Mouse (Mus musculus) stomach, embryonic 14.5 days (tissue): Measurements from ENCODE around the gene Ager. TPM values are rescaled to one million over a fixed set of nuclear protein-coding genes. Genes with fewer than 3 reads are reported as not detected.

ENCODE experiments used
- ATAC-seq: fragments of 200-750 bp; cut with Nextera tagmentation; 2 replicates; pipeline ENCODE4 v1.8.0; 2017; ENCODE audit warnings: low read depth, moderate TSS enrichment; ENCODE audit not compliant: insufficient number of reproducible peaks, insufficient read depth, low FRiP score
- H3K27ac ChIP-seq: fragments of 300-500 bp; sonication (generic); 2 replicates; pipeline ENCODE4 v1.5.1; 2014; ENCODE audit warnings: mild to moderate bottlenecking, low read length, moderate library complexity, mixed read lengths
- H3K27me3 ChIP-seq: fragments of 300-500 bp; sonication (generic); 2 replicates; pipeline ENCODE4 v1.6.1; 2014; ENCODE audit warnings: low read length, control low read depth, mixed read lengths; ENCODE audit not compliant: control insufficient read depth, insufficient read depth
- H3K36me3 ChIP-seq: fragments of 300-500 bp; sonication (generic); 2 replicates; pipeline ENCODE4 v1.6.1; 2014; ENCODE audit warnings: mild to moderate bottlenecking, control low read depth, low read length, moderate library complexity, mixed read lengths; ENCODE audit not compliant: control insufficient read depth, insufficient read depth
- H3K4me1 ChIP-seq: fragments of 300-500 bp; sonication (generic); 2 replicates; pipeline ENCODE4 v1.6.1; 2014; ENCODE audit warnings: low read length, control low read depth, mixed read lengths; ENCODE audit not compliant: control insufficient read depth, insufficient read depth
- H3K4me2 ChIP-seq: fragments of 300-500 bp; sonication (generic); replicated peaks from 2 replicates; pipeline ENCODE4 v1.6.1; 2014; ENCODE audit warnings: low read depth, low read length, control low read depth
- H3K4me3 ChIP-seq: fragments of 300-500 bp; sonication (generic); 2 replicates; pipeline ENCODE4 v1.5.1; 2014; ENCODE audit warnings: low read depth, low read length, control low read depth
- H3K9ac ChIP-seq: fragments of 300-500 bp; sonication (generic); replicated peaks from 2 replicates; pipeline ENCODE4 v1.6.1; 2014; ENCODE audit warnings: low read depth, mild to moderate bottlenecking, control low read depth, low read length, moderate library complexity, mixed read lengths
- H3K9me3 ChIP-seq: fragments of 300-500 bp; sonication (generic); 2 replicates; pipeline ENCODE4 v1.6.1; 2016; ENCODE audit warnings: low read depth, low read length, control low read depth; ENCODE audit not compliant: control insufficient read depth
- WGBS: fragments of 180-500 bp; shearing (Covaris S2); extraction: QIAGEN DNeasy Blood & Tissue Kit; methylation state at CpG from one replicate; pipeline ENCODE4 v1.1.7; 2014; 5-methylcytosine and 5-hydroxymethylcytosine counted together
- polyA plus RNA-seq: library from polyadenylated mRNA; unstranded; fragments of >200 nt; fragmentation: Nextera tagmentation; extraction: Ambion mirVana; gene quantifications from 2 replicates; pipeline ENCODE4 v1.2.1, GENCODE M21; 2014

Gene Ager
- polyA plus RNA-seq, 1 experiment from 2014 or later, result 3.8 TPM

DNA sequence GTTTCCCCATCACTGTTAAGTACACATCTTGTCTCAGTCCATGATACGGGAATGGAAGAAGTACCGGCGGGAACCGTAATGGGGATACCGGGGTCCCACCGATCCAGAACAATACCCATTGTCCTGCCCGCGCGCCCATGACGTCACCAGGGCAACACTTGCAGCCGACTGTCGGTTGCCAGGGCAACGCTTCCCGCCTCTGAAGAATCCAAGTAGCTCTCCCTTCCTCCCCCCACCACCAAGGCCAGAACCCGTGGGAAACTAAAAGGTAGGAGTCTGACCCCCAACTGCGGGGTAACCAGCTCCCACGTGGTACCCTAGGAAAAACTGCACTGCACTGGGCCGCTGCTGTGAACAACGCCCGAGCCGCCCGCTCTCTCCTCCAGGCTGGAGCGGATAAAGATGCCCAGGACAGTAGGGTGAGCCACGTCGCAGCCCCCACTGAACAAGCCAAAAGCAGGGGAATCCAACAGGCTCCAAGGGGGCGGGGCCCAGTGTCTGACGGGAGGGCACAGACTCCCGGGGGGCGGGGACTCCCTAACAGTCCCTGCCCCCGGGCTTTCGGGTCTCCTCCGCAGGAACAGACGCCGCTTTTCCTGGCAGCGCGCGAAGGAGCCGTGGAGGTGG is 10.8 kb upstream of the Ager start:
- Histone ChIP-seq H3K9ac (peak overlapping the region; percentile 79), H3K36me3 (no peaks in the 10 kb centered on the region), H3K27ac (peak overlapping the region; percentile 96), H3K4me2 (peak overlapping the region; percentile 94), H3K9me3 (no peaks in the 10 kb centered on the region), H3K27me3 (no peaks in the 10 kb centered on the region), H3K4me3 (peak overlapping the region; percentile 71), H3K4me1 (peaks cover 39% of the 10 kb centered on the region)
- ATAC-seq, result peak; percentile 83
- under 1% methylated on average over 38 of the region's 38 CpGs for WGBS

GRCm38 (mm10) chr17:34587423-34587811 is 10.2 kb upstream of the Ager start:
- Histone ChIP-seq H3K27me3 (no peaks in the 10 kb centered on the region), H3K36me3 (no peaks in the 10 kb centered on the region), H3K27ac (peak overlapping the region; percentile 96), H3K9me3 (no peaks in the 10 kb centered on the region), H3K4me1 (peaks cover 39% of the 10 kb centered on the region), H3K4me2 (peak overlapping the region; percentile 94), H3K4me3 (peak overlapping the region; percentile 71), H3K9ac (peak overlapping the region; percentile 79)
- under 1% methylated on average over 48 of the region's 50 CpGs for WGBS
- peak; percentile 86 for ATAC-seq

- no peak for ATAC-seq
- Histone ChIP-seq H3K36me3 (no peaks in the 10 kb centered on the region), H3K27me3 (no peaks in the 10 kb centered on the region), H3K4me2 (peak overlapping the region; percentile 94), H3K9ac (peak overlapping the region; percentile 79), H3K27ac (peak overlapping the region; percentile 96), H3K4me3 (peak overlapping the region; percentile 71), H3K4me1 (peaks cover 39% of the 10 kb centered on the region), H3K9me3 (no peaks in the 10 kb centered on the region)
- 7% methylated on average over 19 of the region's 19 CpGs for WGBS
These were observed 9.8 kb upstream of the Ager start for GRCm38 (mm10) chr17:34587814-34588213.

- Histone ChIP-seq H3K4me3 (no peak overlapping the region), H3K4me1 (peaks cover 41% of the 10 kb centered on the region), H3K9me3 (no peaks in the 10 kb centered on the region), H3K27me3 (no peaks in the 10 kb centered on the region), H3K36me3 (no peaks in the 10 kb centered on the region), H3K4me2 (no peak overlapping the region), H3K27ac (no peak overlapping the region), H3K9ac (no peak overlapping the region)
- WGBS, result 59% methylated on average over 3 of the region's 3 CpGs
- no peak for ATAC-seq
These were observed 8.9 kb upstream of the Ager start for GRCm38 (mm10) chr17:34588767-34589166.

DNA sequence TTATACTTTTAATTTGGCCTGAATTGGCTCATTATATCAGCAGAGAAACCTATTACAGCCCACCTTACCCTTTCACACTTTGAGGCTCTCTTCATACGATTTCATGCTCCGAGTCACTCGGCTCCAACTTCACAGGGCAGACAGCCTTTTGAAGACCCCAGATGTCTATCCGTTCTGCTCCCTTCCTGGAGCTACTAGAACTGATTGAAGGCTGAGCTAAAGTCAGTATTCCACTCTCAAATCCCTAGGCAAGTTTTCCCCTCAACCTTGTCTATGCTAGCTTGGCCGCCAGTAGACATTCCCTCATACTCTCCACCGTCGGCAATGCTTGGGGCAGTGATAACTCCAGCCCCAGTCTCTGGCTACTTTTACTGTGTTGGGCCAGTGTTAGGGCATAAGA is 8.5 kb upstream of the Ager start:
- H3K36me3 ChIP-seq, result no peaks in the 10 kb centered on the region; the same call in 1 of the 2 replicates
- H3K4me1 ChIP-seq, result peaks cover 45% of the 10 kb centered on the region
- no peak overlapping the region for H3K9ac ChIP-seq
- H3K4me2 ChIP-seq, result peak overlapping the region; percentile 88; the same call in 1 of the 2 replicates
- H3K27me3 ChIP-seq, result no peaks in the 10 kb centered on the region
- ATAC-seq, result no peak
- 48% methylated on average over 7 of the region's 7 CpGs for WGBS
- H3K4me3 ChIP-seq, result no peak overlapping the region
- H3K9me3 ChIP-seq, result no peaks in the 10 kb centered on the region
- H3K27ac ChIP-seq, result peak overlapping the region; percentile 69

DNA sequence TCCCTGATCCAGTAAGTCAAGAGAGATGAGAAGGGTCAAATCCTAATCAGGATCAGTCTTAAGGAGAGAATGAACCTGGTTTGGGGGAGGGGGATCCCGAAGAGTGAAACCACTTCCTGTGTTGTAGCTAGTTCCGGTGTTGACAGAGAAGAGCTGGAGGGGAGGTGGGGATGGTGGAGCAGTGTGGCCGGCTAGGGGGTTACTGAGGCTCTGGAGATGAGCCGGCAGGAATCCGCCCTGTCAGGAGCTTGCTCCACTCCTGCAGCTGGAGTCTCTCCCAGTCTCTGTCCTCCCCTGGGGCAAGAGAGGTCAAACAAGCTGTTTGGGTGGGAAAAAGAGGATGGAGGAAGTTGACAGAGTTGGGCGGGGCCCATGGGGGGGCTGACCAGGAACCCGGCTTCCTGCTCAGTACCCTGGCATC is 8.0 kb upstream of the Ager start, which contains the start of gene Gpsm3:
Gene Gpsm3, plus strand, starts transcription at position 126 of the 421 bp plus-strand sequence.
- H3K9me3 ChIP-seq, result no peaks in the 10 kb centered on the region
- peak within 1 kb of the TSS; percentile 99 for H3K27ac ChIP-seq
- peaks cover 3% of the 10 kb centered on the region for H3K36me3 ChIP-seq
- no peak within 1 kb of the TSS; the same call in 1 of the 2 replicates for H3K4me3 ChIP-seq
- 12% methylated on average over 7 of the region's 7 CpGs for WGBS
- ATAC-seq, result no peak
- peaks cover 50% of the 10 kb centered on the region for H3K4me1 ChIP-seq
- no peaks in the 10 kb centered on the region for H3K27me3 ChIP-seq
- no peak within 1 kb of the TSS for H3K9ac ChIP-seq
- H3K4me2 ChIP-seq, result peak within 1 kb of the TSS; percentile 88

- H3K9me3 ChIP-seq, result no peaks in the 10 kb centered on the region
- no peak for ATAC-seq
- WGBS, result 67% methylated on average over 15 of the region's 15 CpGs
- H3K27me3 ChIP-seq, result no peaks in the 10 kb centered on the region
- H3K4me3 ChIP-seq, result no peak overlapping the region; the same call in 1 of the 2 replicates
- peak overlapping the region; percentile 88 for H3K4me2 ChIP-seq
- peaks cover 54% of the 10 kb centered on the region for H3K4me1 ChIP-seq
- no peak overlapping the region for H3K9ac ChIP-seq
- H3K27ac ChIP-seq, result peak overlapping the region; percentile 99; the same call in 1 of the 2 replicates
- H3K36me3 ChIP-seq, result peaks cover 10% of the 10 kb centered on the region
These were observed 7.3 kb upstream of the Ager start for GRCm38 (mm10) chr17:34590154-34590987.

DNA sequence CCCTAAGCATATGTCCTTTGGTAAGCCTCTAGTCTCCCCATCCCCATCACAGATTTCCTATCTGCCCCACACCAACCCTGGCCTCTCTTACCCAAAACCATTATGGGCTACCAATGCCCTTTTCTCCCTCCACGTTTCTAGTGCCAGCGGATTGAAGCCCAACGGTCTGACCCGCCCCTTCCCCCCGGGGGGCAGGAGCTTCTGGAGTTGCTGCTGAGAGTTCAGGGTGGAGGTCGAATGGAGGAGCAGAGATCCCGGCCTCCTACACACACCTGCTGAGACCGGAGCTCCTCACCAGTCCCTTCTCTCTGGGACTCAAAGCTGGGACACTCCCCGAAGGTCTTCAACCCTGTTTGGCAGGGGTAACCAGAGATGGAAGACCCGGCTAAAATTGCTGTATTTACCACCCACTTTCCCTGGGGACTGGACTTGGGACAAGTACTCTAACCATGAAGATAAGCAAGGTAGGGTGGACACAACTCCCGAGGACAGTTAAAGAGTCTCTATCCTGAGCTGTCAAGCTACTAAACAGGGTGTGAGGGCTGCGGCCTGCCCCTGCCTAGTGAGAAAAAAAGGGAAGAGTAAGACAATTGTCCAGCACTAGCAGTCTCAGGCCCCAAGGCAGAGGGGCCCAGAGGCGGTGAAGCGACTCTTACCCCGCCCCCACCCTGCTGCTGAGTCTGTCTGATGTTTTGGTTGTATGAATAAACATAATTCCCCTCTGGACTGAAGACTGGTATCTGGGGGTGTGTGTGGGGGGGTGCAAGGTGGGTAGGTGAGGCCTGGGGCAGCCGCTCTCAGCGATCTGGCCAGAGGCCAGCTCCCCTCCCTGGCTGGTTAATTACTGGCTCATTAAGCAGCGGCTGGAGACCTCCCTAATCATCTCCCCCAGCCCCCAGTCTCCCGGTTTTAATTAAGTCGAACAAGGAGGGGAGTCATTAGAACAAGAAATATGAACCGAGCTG is 6.4 kb upstream of the Ager start, which contains the start of gene Pbx2:
Gene Pbx2, plus strand, starts transcription at position 238 of the 965 bp plus-strand sequence.
- peak within 1 kb of the TSS; percentile 95 for H3K9ac ChIP-seq
- no peak for ATAC-seq
- H3K4me2 ChIP-seq, result peak within 1 kb of the TSS; percentile 88
- H3K27ac ChIP-seq, result peak within 1 kb of the TSS; percentile 99
- H3K4me1 ChIP-seq, result peaks cover 50% of the 10 kb centered on the region
- peaks cover 17% of the 10 kb centered on the region for H3K36me3 ChIP-seq
- no peaks in the 10 kb centered on the region for H3K9me3 ChIP-seq
- 4% methylated on average over 21 of the region's 21 CpGs for WGBS
- no peaks in the 10 kb centered on the region for H3K27me3 ChIP-seq
- H3K4me3 ChIP-seq, result peak within 1 kb of the TSS; percentile 87
